Mouse (Mus musculus) brown adipose tissue, adult 24 weeks (tissue): ENCODE measurements around the gene Rhob. TPM values are rescaled to one million over a fixed set of nuclear protein-coding genes. Genes with fewer than 3 reads are reported as not detected.
"Not testable (repeated sequence)": the region's sequence is repeated elsewhere in the genome, so short reads cannot be mapped to it uniquely, and the experiment has no call there.

Experiments
- H3K27ac ChIP-seq: fragments of 200-500 bp; replicated peaks from 2 replicates; pipeline ENCODE4 v1.5.1; 2012; ENCODE audit warnings: low read depth, mild to moderate bottlenecking, low read length
- H3K4me1 ChIP-seq: fragments of 200-500 bp; 2 replicates; pipeline ENCODE4 v1.6.1; 2012; ENCODE audit warnings: low read length, mixed read lengths; ENCODE audit not compliant: control insufficient read depth, insufficient read depth, insufficient read length
- H3K4me3 ChIP-seq: fragments of 200-500 bp; 2 replicates; pipeline ENCODE4 v1.5.1; 2012; ENCODE audit warnings: low read depth, mild to moderate bottlenecking, low read length, moderate library complexity; ENCODE audit not compliant: insufficient read depth
- polyA plus RNA-seq: library from polyadenylated mRNA; stranded (reverse); fragments of >200 nt; gene quantifications from 2 replicates; pipeline ENCODE4 v1.2.4, GENCODE M21; 2012; ENCODE audit not compliant: missing spikeins, insufficient read depth, insufficient read length

Gene Rhob
- polyA plus RNA-seq, 1 experiment, result 106 TPM

- H3K4me1 ChIP-seq, result no peaks in the 10 kb centered on the region; the same call in 1 of the 2 replicates
- H3K4me3 ChIP-seq, result no peak overlapping the region
- H3K27ac ChIP-seq, result no peak overlapping the region
These were observed 28.8 kb downstream of the Rhob start for GRCm38 (mm10) chr12:8470962-8471361.

DNA sequence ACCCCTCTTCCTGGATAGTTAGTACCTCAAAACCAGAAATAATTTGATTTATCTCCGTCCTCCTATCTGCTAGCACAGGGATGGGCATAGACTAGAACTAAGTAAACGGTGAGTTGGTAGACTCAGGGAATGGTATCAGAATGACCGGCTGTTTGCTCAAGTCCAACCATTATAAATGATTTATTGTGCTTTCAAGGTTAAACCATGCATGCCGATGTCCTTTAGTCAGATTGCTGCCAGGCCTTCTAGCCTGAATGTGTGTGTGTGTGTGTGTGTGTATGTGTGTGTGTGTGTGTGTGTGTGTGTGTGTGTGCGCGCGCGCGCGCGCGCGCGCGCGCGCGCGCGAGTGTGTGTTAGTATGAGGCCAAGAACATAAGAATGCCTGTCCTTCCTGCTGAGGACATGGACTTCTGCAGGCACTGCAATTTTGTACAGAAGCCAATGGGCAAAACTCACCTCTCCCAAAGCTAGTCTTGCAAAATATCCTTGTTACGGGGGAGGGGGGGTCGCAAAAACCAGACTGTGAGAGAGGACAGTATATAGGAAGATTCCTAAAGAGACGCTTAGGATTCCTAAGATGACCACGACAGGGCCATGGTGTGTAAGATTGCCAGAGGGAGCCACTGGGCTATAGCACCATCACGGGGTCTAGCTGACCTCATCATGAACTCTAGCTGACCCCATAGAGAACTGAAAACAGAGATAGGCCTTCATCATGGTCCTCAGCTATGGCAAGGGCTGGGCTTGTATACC, 29.9 kb downstream of the Rhob start:
- H3K27ac ChIP-seq, result no peak overlapping the region
- H3K4me3 ChIP-seq, result no peak overlapping the region
- H3K4me1 ChIP-seq, result no peaks in the 10 kb centered on the region; the same call in 1 of the 2 replicates

DNA sequence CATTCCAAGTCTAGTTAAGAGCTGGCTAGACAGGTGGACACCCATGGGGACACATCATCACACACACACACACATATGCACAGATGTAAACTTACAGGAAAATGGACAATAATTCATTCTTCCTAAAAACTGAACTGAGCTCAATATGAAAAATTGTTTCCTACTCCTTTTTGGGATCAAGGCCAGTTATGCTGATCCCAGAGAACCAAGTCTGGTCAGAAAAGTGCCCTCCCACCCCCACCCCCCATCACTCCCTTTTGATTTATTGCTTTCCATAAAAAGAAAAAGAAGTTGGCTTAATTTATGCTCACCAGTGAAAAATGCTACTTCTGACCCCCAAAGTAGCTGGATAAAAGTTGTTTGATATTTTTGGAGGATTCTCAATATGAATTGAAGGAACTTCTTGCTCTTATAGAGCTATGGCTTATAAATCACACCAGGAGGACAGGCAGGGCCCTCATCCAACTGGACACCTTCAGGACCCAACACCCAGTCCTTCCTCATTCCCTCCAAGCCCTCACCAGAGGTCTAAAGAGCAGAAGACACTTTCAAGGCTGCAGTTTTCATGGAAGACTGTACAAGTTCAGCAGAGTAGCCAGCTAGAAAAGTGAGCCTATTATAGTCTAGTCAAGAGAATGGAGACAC, 31.5 kb downstream of the Rhob start:
- no peaks in the 10 kb centered on the region; the same call in 1 of the 2 replicates for H3K4me1 ChIP-seq
- no peak overlapping the region for H3K4me3 ChIP-seq
- H3K27ac ChIP-seq, result no peak overlapping the region

- H3K27ac ChIP-seq, result no peak overlapping the region
- H3K4me3 ChIP-seq, result no peak overlapping the region
- no peaks in the 10 kb centered on the region; the same call in 1 of the 2 replicates for H3K4me1 ChIP-seq
These were observed 32.5 kb downstream of the Rhob start for GRCm38 (mm10) chr12:8467029-8467924.

DNA sequence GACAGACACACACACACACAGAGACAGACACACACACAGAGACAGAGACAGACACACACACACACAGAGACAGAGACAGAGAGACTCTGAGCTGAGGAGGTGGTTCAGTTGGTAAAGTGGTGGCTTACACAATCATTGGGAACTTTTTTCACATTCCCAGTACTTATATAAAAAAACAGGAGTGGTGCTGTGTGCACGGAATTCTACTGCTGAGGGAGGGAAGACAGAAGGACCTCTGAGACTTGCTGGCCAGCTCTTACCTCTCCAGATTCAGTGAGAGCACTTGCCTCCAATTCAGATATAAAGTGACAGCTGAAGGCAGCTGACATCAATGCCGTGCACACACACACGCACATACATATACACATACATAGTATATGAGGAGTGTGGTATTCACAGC, 34.1 kb downstream of the Rhob start:
- Histone ChIP-seq H3K4me1 (no peaks in the 10 kb centered on the region), H3K4me3 (no peak overlapping the region), H3K27ac (no peak overlapping the region)

- Histone ChIP-seq H3K27ac (no peak overlapping the region), H3K4me1 (no peaks in the 10 kb centered on the region), H3K4me3 (no peak overlapping the region)
These were observed 34.8 kb downstream of the Rhob start for GRCm38 (mm10) chr12:8464961-8465360.

DNA sequence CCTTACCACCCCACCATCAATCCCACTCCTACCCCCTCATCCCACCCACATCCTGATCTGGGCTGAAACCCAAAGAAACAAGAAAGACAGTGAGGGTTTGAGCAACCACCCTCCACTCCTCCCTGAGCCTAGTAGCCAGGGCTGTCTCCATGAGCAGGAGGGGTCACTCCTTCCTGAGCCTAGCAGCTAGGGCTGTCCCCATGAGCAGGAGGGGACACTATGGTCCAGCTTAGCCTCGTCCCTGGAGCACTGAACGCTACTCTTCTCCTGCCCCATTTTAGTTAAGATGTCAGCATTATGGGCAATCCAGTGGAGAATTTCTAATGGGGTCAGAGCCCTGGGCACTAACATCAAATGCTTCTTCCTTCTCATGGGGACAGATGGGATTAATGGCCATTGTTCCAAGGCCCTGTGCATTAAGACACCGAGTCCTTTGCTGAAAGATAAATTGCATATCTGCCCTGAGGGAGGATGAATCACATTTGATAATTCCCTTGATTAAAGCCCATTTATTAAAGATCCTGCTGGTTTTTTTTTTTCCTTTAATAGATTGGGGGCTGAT, 36.1 kb downstream of the Rhob start:
- no peaks in the 10 kb centered on the region for H3K4me1 ChIP-seq
- no peak overlapping the region for H3K27ac ChIP-seq
- no peak overlapping the region for H3K4me3 ChIP-seq

DNA sequence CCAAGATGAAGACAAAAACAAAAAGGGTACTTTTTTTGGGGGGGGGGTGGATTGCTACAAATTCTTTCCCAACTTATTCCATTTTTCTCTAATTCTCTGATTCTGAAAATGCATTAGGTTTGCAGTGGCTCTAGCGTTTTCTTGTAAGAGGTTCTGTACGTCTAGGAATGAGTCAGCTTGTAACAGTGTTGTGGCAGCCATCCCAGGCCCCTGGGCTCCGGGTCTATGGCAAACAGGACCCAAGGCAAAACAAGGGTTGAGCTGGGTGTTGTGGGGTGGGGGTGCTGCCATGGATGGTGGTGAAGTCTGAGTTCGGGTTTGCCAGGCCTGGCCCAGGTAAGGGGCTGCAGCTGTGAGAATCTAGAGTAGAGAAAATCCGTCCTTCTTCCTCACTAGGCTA, 37.3 kb downstream of the Rhob start:
- Histone ChIP-seq H3K27ac (no peak overlapping the region), H3K4me1 (no peaks in the 10 kb centered on the region), H3K4me3 (no peak overlapping the region)

DNA sequence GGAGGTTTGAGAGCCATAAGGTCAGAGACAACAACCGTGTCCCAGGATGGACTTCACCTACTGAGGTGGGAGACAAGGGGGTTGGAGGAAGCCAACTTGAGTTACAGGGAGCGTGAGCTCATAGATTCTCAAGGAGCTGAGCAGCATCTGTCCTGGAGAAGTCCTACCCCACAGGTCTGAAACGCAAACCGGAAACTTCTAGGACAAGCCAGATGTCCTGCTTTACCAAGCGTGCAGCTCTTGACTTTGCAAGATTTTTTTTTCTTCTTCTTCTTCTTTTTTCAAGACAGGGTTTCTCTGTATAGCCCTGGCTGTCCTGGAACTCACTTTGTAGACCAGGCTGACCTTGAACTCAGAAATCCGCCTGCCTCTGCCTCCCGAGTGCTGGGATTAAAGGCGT, 38.2 kb downstream of the Rhob start:
- H3K4me1 ChIP-seq, H3K4me3 ChIP-seq, H3K27ac ChIP-seq: not testable (repeated sequence)

GRCm38 (mm10) chr12:8458400-8458799, 41.4 kb downstream of the Rhob start:
- peaks cover 10% of the 10 kb centered on the region for H3K4me1 ChIP-seq
- no peak overlapping the region for H3K4me3 ChIP-seq
- no peak overlapping the region for H3K27ac ChIP-seq

GRCm38 (mm10) chr12:8457052-8457451, 42.8 kb downstream of the Rhob start:
- no peak overlapping the region for H3K4me3 ChIP-seq
- H3K27ac ChIP-seq, result no peak overlapping the region
- H3K4me1 ChIP-seq, result peaks cover 13% of the 10 kb centered on the region

DNA sequence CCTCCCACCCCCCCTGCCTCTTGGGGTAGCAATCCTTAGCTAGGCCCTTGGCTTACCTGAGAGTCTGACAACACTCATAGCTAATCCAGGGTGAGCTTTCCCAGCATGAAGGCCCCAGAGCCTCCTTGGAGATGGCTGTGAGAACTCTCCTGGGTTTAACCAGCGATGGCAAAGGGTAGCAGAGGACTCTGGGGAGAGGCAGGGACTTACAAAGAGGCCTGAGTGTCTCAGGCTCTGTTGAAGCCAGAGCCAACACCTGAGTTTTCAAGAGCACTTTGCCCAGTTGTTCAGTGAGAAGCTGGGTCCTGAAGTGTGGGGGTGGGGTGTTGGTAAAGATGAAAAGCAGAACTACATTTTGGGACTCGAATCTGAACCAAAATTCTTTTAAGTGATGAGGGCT, 44.8 kb downstream of the Rhob start:
- Histone ChIP-seq H3K4me3 (no peak overlapping the region), H3K27ac (no peak overlapping the region), H3K4me1 (peaks cover 25% of the 10 kb centered on the region)

DNA sequence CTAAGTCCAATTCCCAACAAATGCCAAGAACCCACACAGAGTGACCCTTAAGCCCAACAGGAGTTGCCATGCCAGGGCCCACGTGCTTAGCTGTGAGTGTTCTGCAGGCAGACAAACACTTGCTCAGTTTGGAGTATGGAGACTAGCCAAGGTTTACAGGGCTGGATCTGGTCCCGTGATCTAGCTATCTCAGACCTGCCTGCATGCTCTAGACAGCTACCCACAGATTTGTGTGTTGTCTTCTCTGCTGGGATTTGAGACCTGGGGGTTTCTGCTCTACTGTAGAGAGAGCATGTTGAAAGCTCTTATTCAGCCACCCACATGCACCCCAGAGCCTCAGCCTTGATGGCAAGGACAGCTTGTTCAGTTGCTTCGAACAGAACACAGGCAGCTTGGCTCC, 45.3 kb downstream of the Rhob start:
- no peak overlapping the region for H3K27ac ChIP-seq

DNA sequence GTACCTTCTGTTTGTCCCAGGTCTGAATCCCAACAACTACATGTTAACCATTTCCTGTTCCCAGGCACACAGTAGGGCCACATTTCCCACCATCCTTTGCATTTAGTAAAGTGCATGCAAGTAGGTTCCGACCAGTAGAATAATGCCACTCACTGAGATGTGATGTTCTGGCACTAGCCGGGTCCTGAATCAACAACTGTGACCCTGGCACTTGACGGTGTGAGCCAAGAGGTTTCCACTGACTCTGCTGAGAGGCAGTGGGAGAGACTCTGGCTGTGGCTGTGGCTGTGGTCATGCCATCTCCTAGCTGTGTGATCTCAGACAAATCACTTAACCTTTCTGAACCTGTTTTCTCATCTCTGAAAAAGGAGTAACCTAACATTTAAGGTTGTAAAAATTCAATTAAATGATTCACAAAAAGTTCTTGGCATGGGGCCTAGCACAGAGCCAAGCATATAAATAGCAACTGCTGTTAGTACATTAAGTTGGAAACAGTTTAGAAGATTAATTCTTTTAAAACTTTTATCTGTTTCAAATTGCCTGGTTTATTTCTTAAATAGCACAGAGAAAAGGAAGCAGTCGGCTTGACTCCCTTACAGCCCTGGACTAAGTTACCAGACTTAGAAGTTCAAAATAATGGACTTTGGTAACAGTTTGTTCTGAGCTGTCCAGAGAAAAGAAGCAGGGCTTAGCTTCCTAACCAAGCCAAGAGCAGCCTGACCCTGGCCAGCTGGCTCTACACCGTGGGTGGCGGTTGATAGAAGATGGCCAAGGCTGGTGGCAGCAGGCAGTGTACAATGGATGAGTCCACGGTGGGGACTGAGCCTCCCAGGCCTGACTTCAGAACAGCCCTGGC, 46.8 kb downstream of the Rhob start:
- Histone ChIP-seq H3K27ac (peak overlapping the region; percentile 61), H3K4me1 (peaks cover 25% of the 10 kb centered on the region), H3K4me3 (no peak overlapping the region)

More for the DNA sequence above, 45.3 kb downstream of the Rhob start:
- H3K4me3 ChIP-seq, result no peak overlapping the region
- peaks cover 25% of the 10 kb centered on the region for H3K4me1 ChIP-seq
